In genomic region chr6:142347431-142348385, GRCm38 (mm10) we compare ENCODE assay signal across 22 mouse cellular contexts. TPM values are rescaled to one million over a fixed set of nuclear protein-coding genes. Genes with fewer than 3 reads are reported as not detected.
DNase-seq lines count a peak whose midpoint lies in the region; ATAC-seq and TF ChIP-seq lines count a peak whose summit lies in the region.
"Had no signal": no experiment of that assay in that cellular context is flagged by ENCODE, and none has a peak within 500 bp of the region (broad histone marks: within the 10 kb centered on the region; RNA-seq: fewer than 3 reads in every experiment).

No protein-coding gene starts in this region.

- in situ Hi-C loops in Patski (cut with MboI; ENCODE audit: low pct_unique_long_range_greater_than_20kb): loop anchor here (10.0 kb wide), 2 partner anchors 303 to 863 kb away; no protein-coding TSS in a partner anchor

- no peak overlapping the region for H3K27ac ChIP-seq in lung, embryonic 14.5 days (ENCODE audit: low read depth)
- H3K27ac ChIP-seq in liver, postnatal 0 days (ENCODE audit: low read depth): peak overlapping the region; percentile 55
- H3K27ac ChIP-seq: liver, embryonic 14.5 days; midbrain, embryonic 13.5 days had no signal

- no peak overlapping the region; the same call in 1 of the 2 replicates for H3K4me2 ChIP-seq in lung, embryonic 14.5 days
- peak overlapping the region; percentile 64 for H3K4me2 ChIP-seq in liver, postnatal 0 days (ENCODE audit: low read depth, low read length)

- peak; percentile 75 for DNase-seq in heart, adult 11 months
- DNase-seq in heart, adult 18-20 months: no peak
- peak; percentile 47 for DNase-seq in lung, embryonic 14.5 days
- DNase-seq in lung, postnatal 25 days (ENCODE audit: low spot score): no peak
- no peak for DNase-seq in Patski (ENCODE audit: low read depth, low spot score)
- peak; percentile 68 for DNase-seq in liver, postnatal 0 days
- no peak for DNase-seq in adrenal gland, postnatal 14 days
- DNase-seq in adrenal gland, adult (ENCODE audit: inconsistent age in 2 of 2, low spot score in 1 of 2): no peak
- DNase-seq: B cell, adult 2 months; cerebellum, adult 11-12 months; forebrain, postnatal 0 days; thymus, postnatal 4 days had no signal

- no peak overlapping the region for H3K4me3 ChIP-seq in lung, embryonic 14.5 days (ENCODE audit: low read depth, low read length)
- no peak overlapping the region for H3K4me3 ChIP-seq in liver, postnatal 0 days (ENCODE audit: low read depth, low read length)
- H3K4me3 ChIP-seq: midbrain, embryonic 13.5 days had no signal

- no peak for ATAC-seq in lung, embryonic 14.5 days (ENCODE audit: insufficient read depth)
- peak; percentile 14 for ATAC-seq in Patski
- ATAC-seq in liver, postnatal 0 days: peak; percentile 43
- ATAC-seq: forebrain, postnatal 0 days; inflammation-experienced regulatory T-cells, adult 6 months; midbrain, embryonic 13.5 days had no signal

- 0 out of 2 replicates have a peak, but pooled peaks cover 3% of the 10 kb centered on the region for H3K4me1 ChIP-seq in lung, embryonic 14.5 days (ENCODE audit: insufficient read depth)
- peaks cover 17% of the 10 kb centered on the region for H3K4me1 ChIP-seq in liver, postnatal 0 days (ENCODE audit: insufficient read depth)

- no peak for TF ChIP-seq EP300 in liver, postnatal 0 days (IDR thresholded peaks at IDR 0.05; ENCODE audit: low read depth)

- CTCF ChIA-PET in Patski (lab: Charles Lee): interaction anchor here (1.2 to 3.8 kb wide), 6 partner anchors 12 to 159 kb away, joined by 3 to 16 read pairs (median 4); no protein-coding TSS in a partner anchor

- WGBS in lung, embryonic 14.5 days: 56% methylated on average over 11 of the region's 11 CpGs
- 66% methylated on average over 11 of the region's 11 CpGs for WGBS in liver, postnatal 0 days (ENCODE audit: insufficient replicate concordance)

- TF ChIP-seq CTCF in lung, embryonic 14.5 days (IDR thresholded peaks at IDR 0.05; ENCODE audit: low read depth): no peak
- TF ChIP-seq CTCF in Patski (IDR thresholded peaks at IDR 0.05): no peak
- TF ChIP-seq CTCF in liver, postnatal 0 days (IDR thresholded peaks at IDR 0.05; ENCODE audit: low read depth): no peak

- POLR2A ChIA-PET in Patski (lab: Charles Lee): interaction anchor here (0.6 to 1.1 kb wide), 5 partner anchors 10 to 159 kb away, joined by 3 to 5 read pairs (median 4); no protein-coding TSS in a partner anchor

- H3K27me3 ChIP-seq in lung, embryonic 14.5 days (ENCODE audit: insufficient read depth, low read length): no peaks in the 10 kb centered on the region
- H3K27me3 ChIP-seq in Patski: no peaks in the 10 kb centered on the region
- H3K27me3 ChIP-seq in liver, postnatal 0 days (ENCODE audit: insufficient read depth, low read length): no peaks in the 10 kb centered on the region
- H3K27me3 ChIP-seq: midbrain, embryonic 13.5 days had no signal

- peaks cover 26% of the 10 kb centered on the region; the same call in 1 of the 2 replicates for H3K36me3 ChIP-seq in lung, embryonic 14.5 days (ENCODE audit: insufficient read depth)
- peaks cover 18% of the 10 kb centered on the region for H3K36me3 ChIP-seq in liver, postnatal 0 days (replicated peaks; ENCODE audit: insufficient read depth, low read length)

- no peaks in the 10 kb centered on the region for H3K9me3 ChIP-seq in lung, embryonic 14.5 days (ENCODE audit: low read depth, low read length)
- H3K9me3 ChIP-seq in liver, postnatal 0 days (ENCODE audit: low read length): no peaks in the 10 kb centered on the region
- H3K9me3 ChIP-seq: midbrain, embryonic 13.5 days had no signal

- no peak overlapping the region for H3K9ac ChIP-seq in lung, embryonic 14.5 days
- no peak overlapping the region for H3K9ac ChIP-seq in liver, postnatal 0 days (replicated peaks)
- H3K9ac ChIP-seq: forebrain, postnatal 0 days; liver, embryonic 14.5 days; midbrain, embryonic 13.5 days had no signal

RNA-seq across cellular contexts. Expression of gene Pyroxd1, which starts 2.3 kb away (rescaled TPM):
- 10 to 100 TPM; 11.4 to 12.3 TPM for total RNA-seq in heart, adult 18-20 months (2021)
- polyA plus RNA-seq in lung, embryonic 14.5 days (2014; fragmentation: Nextera tagmentation; extraction: Ambion mirVana): 17.7 and 21.2 TPM in 2 replicates
- polyA plus RNA-seq in Patski (2021): 33.0 TPM
- 11.0 and 11.7 TPM in 2 replicates for polyA plus RNA-seq in liver, postnatal 0 days (2015; fragmentation: Nextera tagmentation; extraction: Ambion mirVana)
- 11.9 and 12.6 TPM in 2 replicates for total RNA-seq in adrenal gland, postnatal 14 days (2021)

RNA-seq across cellular contexts. Expression of gene Slco1a5, which starts 24.9 kb away (rescaled TPM):
- not detected for total RNA-seq in heart, adult 18-20 months (2021)
- polyA plus RNA-seq in lung, embryonic 14.5 days (2014; fragmentation: Nextera tagmentation; extraction: Ambion mirVana): 0.08 and 0.12 TPM in 2 replicates
- 6.0 TPM for polyA plus RNA-seq in Patski (2021)
- polyA plus RNA-seq in liver, postnatal 0 days (2015; fragmentation: Nextera tagmentation; extraction: Ambion mirVana): not detected in 2 replicates
- total RNA-seq in adrenal gland, postnatal 14 days (2021): not detected in 2 replicates
- total RNA-seq: gastrocnemius, adult 8-10 months; hematopoietic stem cell, adult 5-6 weeks had no signal
- polyA plus RNA-seq: heart, embryonic 11.5 days; inflammation-experienced regulatory T-cells, adult 6 months; liver, embryonic 14.5 days had no signal

RNA-seq across cellular contexts. Expression of gene Recql, which starts 39.2 kb away (rescaled TPM):
- 10 to 100 TPM in 1 of 2 experiments, 1 to 10 TPM in 1; 7.1 to 13.0 TPM for total RNA-seq in heart, adult 18-20 months (2021)
- 29.9 and 33.0 TPM in 2 replicates for polyA plus RNA-seq in lung, embryonic 14.5 days (2014; fragmentation: Nextera tagmentation; extraction: Ambion mirVana)
- 16.1 TPM for polyA plus RNA-seq in Patski (2021)
- polyA plus RNA-seq in liver, postnatal 0 days (2015; fragmentation: Nextera tagmentation; extraction: Ambion mirVana): 5.8 and 7.3 TPM in 2 replicates
- 15.5 and 19.2 TPM in 2 replicates for total RNA-seq in adrenal gland, postnatal 14 days (2021)

RNA-seq across cellular contexts. Expression of gene Golt1b, which starts 39.3 kb away (rescaled TPM):
- 10 to 100 TPM; 15.2 to 15.6 TPM for total RNA-seq in heart, adult 18-20 months (2021)
- polyA plus RNA-seq in lung, embryonic 14.5 days (2014; fragmentation: Nextera tagmentation; extraction: Ambion mirVana): 107 and 113 TPM in 2 replicates
- polyA plus RNA-seq in Patski (2021): 44.6 TPM
- polyA plus RNA-seq in liver, postnatal 0 days (2015; fragmentation: Nextera tagmentation; extraction: Ambion mirVana): 15.9 and 18.0 TPM in 2 replicates
- 32.9 and 33.3 TPM in 2 replicates for total RNA-seq in adrenal gland, postnatal 14 days (2021)

RNA-seq across cellular contexts. Expression of gene Iapp, which starts 49.5 kb away (rescaled TPM):
- not detected for total RNA-seq in heart, adult 18-20 months (2021)
- not detected in 2 replicates for polyA plus RNA-seq in lung, embryonic 14.5 days (2014; fragmentation: Nextera tagmentation; extraction: Ambion mirVana)
- 0.35 TPM for polyA plus RNA-seq in Patski (2021)
- 1.0 TPM in 1 of 2 replicates, not detected in the other for polyA plus RNA-seq in liver, postnatal 0 days (2015; fragmentation: Nextera tagmentation; extraction: Ambion mirVana)
- total RNA-seq in adrenal gland, postnatal 14 days (2021): not detected in 2 replicates
- total RNA-seq: ES-E14; forebrain, postnatal 0 days; gastrocnemius, adult 8-10 months; hematopoietic stem cell, adult 5-6 weeks; layer of hippocampus, postnatal 10 days; left cerebral cortex, postnatal 25 days had no signal
- polyA plus RNA-seq: cortical plate, adult 2 months; heart, embryonic 11.5 days; inflammation-experienced regulatory T-cells, adult 6 months had no signal

Comparison
In these comparisons a context has a peak if more than half of its experiments do, and no peak if none do; other contexts are left out.
1. DNase-seq: peak in heart, adult 11 months (single experiment), lung, embryonic 14.5 days (single experiment) and liver, postnatal 0 days (single experiment); none in heart, adult 18-20 months (0 of 2), lung, postnatal 25 days (single experiment), Patski (single experiment), adrenal gland, postnatal 14 days (single experiment) and adrenal gland, adult (0 of 2).